Mouse (Mus musculus) E14TG2a.4 (cell line): ENCODE results near the gene Plcb3.

Experiments used
- CTCF ChIP-seq: conservative IDR thresholded peaks from 2 replicates; pipeline ENCODE4 v1.5.1; 2014; ENCODE audit warnings: low read length
- NANOG ChIP-seq: IDR thresholded peaks from 2 replicates; pipeline ENCODE4 v1.6.1; 2014; ENCODE audit warnings: borderline replicate concordance, low read length, mixed read lengths

DNA sequence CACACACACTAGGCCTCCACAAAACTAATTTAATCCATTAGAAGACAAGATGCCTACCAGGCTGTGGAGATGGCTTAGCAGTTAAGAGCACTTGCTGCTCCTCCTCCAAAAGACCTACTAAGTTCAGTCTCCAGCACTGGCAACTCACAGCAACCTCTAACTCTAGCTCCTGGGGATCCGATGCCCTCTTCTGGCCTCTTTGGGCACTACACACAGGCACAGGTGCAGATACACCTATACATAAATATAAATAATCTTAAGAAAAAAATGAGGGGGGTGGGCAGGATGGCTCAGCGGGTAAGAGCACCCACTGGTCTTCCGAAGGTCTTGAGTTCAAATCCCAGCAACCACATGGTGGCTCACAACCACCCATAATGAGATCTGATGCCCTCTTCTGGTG lies 40.0 kb downstream of the Plcb3 start:
- TF ChIP-seq CTCF (peak; percentile 92), NANOG (no peak)
